Mouse (Mus musculus): ENCODE measurements at regions not wholly inside any gene's neighbourhood (a gene's known extent, or its start where the extent isn't known, plus 50 kb on each side); places are given as distances from the start of the nearest gene placed in this dataset.

DNA sequence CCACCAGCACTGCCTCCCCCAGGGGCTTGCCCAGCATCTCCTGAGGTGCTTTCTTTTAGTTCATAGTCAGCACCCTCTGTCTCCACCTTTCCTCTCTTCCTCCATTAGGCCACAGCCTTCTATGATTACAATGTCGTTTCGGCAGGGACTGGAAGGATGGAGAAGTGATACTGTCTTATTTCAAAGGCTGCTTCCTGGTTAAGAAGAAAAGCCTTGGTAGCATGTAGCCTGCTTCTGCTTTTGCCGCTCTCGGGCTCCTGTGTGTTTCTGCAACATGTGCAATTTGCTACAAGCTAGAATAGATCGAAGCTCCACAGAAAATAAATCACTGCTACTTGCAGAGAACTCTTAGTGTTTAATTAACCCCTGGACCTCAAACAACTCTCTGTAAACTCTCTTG is 427.2 kb upstream of the Npsr1 start:
- Histone ChIP-seq H3K27ac (no peak overlapping the region), H3K4me3 (ENCODE audit: insufficient read depth in 1 of 2, low read depth in 2 of 2, low read length in 2 of 2) (no peak overlapping the region), H3K9ac (replicated peaks) (no peak overlapping the region), H3K36me3 (replicated peaks; ENCODE audit: control insufficient read depth, insufficient read depth, low read depth) (no peaks in the 10 kb centered on the region), H3K27me3 (ENCODE audit: control insufficient read depth, insufficient read depth, low read length) (no peaks in the 10 kb centered on the region), H3K9me3 (ENCODE audit: control insufficient read depth, low read length) (no peaks in the 10 kb centered on the region), H3K4me1 (replicated peaks; ENCODE audit: control insufficient read depth in 2 of 2, insufficient read depth in 2 of 2, low read length in 1 of 2) (peaks cover 0 to 5% of the 10 kb centered on the region in 2 experiments; a peak in 2 of 4 replicates), H3K4me2 (ENCODE audit: low read depth) (no peak overlapping the region; the same call in 1 of the 2 replicates)
- ATAC-seq (ENCODE audit: insufficient read depth) (no peak), DNase-seq (ENCODE audit: low read depth in 3 of 3, low spot score in 3 of 3) (no peak)
- TF ChIP-seq CTCF (IDR thresholded peaks at IDR 0.05; ENCODE audit: low read depth): no peak
- no peak for TF ChIP-seq EP300 (IDR thresholded peaks at IDR 0.05; ENCODE audit: low read depth)
- 31% methylated on average over 5 of the region's 5 CpGs for WGBS (ENCODE audit: insufficient replicate concordance)

DNA sequence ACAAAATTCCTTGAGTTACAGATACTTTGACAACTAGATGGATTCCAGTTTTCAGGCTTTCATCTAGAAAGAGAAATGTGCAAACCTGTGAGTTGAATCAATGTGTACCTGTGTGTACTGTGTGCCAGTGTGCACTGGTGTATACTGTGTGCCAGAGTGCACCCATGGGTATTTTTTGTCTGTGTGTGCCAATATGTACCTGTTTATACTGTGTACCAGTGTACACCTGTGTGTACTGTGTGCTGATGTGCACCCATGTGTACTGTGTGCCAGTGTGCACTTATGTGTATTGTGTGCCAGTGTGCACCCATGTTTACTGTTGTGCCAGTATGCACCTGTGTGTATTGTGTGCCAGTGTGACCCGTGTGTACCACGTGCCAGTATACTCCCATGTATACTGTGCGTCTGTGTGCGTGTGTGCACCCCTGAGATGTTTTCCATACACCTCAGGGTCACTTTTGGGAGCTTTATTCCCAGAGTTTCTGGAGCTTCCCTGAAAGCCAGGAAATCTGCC is 424.4 kb upstream of the Npsr1 start:
- Histone ChIP-seq H3K27ac (no peak overlapping the region), H3K4me3 (ENCODE audit: insufficient read depth in 1 of 2, low read depth in 2 of 2, low read length in 2 of 2) (no peak overlapping the region), H3K27me3 (ENCODE audit: control insufficient read depth, insufficient read depth, low read length) (no peaks in the 10 kb centered on the region), H3K9ac (replicated peaks) (no peak overlapping the region), H3K36me3 (replicated peaks; ENCODE audit: control insufficient read depth, insufficient read depth, low read depth) (no peaks in the 10 kb centered on the region), H3K4me1 (replicated peaks; ENCODE audit: control insufficient read depth in 2 of 2, insufficient read depth in 2 of 2, low read length in 1 of 2) (peaks cover 0 to 5% of the 10 kb centered on the region in 2 experiments; a peak in 2 of 4 replicates), H3K4me2 (ENCODE audit: low read depth) (no peak overlapping the region), H3K9me3 (ENCODE audit: control insufficient read depth, low read length) (no peaks in the 10 kb centered on the region)
- WGBS (ENCODE audit: insufficient replicate concordance): 73% methylated on average over 4 of the region's 4 CpGs
- DNase-seq (ENCODE audit: low read depth in 3 of 3, low spot score in 3 of 3) (no peak), ATAC-seq (ENCODE audit: insufficient read depth) (no peak)
- no peak for TF ChIP-seq CTCF (IDR thresholded peaks at IDR 0.05; ENCODE audit: low read depth)
- TF ChIP-seq EP300 (IDR thresholded peaks at IDR 0.05; ENCODE audit: low read depth): no peak

DNA sequence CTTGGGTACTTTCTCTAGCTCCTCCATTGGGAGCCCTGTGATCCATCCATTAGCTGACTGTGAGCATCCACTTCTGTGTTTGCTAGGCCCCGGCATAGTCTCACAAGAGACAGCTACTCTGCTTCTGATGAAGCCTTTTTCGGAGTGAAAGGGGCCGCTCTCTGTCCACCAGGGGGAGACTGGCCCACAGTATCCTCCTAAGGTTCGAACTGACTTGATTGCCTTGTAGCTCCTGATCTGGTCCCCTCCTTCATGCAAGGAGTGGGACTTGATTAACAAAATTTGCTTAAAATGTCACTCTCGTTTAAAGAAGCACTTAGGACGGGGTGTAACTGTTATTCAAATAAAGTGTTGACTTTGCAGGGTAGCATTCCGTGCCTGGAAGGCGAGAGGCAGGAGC is 423.0 kb upstream of the Npsr1 start:
- ATAC-seq (ENCODE audit: insufficient read depth) (no peak), DNase-seq (ENCODE audit: low read depth in 3 of 3, low spot score in 3 of 3) (no peak)
- H3K36me3 ChIP-seq (replicated peaks; ENCODE audit: control insufficient read depth, insufficient read depth, low read depth): no peaks in the 10 kb centered on the region
- peaks cover 0 to 5% of the 10 kb centered on the region in 2 experiments; a peak in 2 of 4 replicates for H3K4me1 ChIP-seq (replicated peaks; ENCODE audit: control insufficient read depth in 2 of 2, insufficient read depth in 2 of 2, low read length in 1 of 2)
- H3K9ac ChIP-seq (replicated peaks): no peak overlapping the region
- WGBS (ENCODE audit: insufficient replicate concordance): 35% methylated on average over 8 of the region's 8 CpGs
- H3K4me3 ChIP-seq (ENCODE audit: insufficient read depth in 1 of 2, low read depth in 2 of 2, low read length in 2 of 2): no peak overlapping the region
- no peak overlapping the region for H3K27ac ChIP-seq
- TF ChIP-seq EP300 (IDR thresholded peaks at IDR 0.05; ENCODE audit: low read depth) (no peak), CTCF (IDR thresholded peaks at IDR 0.05; ENCODE audit: low read depth) (peak; percentile 33; the same call in 1 of the 2 replicates)
- H3K4me2 ChIP-seq (ENCODE audit: low read depth): no peak overlapping the region
- H3K9me3 ChIP-seq (ENCODE audit: control insufficient read depth, low read length): no peaks in the 10 kb centered on the region
- H3K27me3 ChIP-seq (ENCODE audit: control insufficient read depth, insufficient read depth, low read length): no peaks in the 10 kb centered on the region

DNA sequence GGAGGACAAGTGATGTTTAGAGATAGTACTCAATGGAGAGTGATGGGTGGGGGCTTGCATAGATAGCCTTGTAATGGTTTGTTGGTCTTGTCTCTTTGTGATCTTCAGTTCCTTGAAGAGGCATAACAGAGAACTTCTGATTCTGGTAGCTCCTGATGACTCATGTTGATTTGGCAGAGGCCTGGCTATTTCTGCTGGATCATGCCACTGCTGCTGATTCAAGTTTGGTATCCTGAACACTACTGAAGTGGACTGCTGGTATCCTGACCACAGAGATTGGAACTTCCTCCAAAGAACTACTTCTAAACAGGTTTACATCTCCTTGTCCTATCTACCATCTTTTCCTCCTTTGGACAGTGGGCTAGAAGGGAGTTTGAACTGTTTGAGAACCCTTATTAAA is 408.3 kb upstream of the Npsr1 start:
- Histone ChIP-seq H3K9me3 (ENCODE audit: control insufficient read depth, low read length) (no peaks in the 10 kb centered on the region), H3K9ac (replicated peaks) (no peak overlapping the region), H3K4me3 (ENCODE audit: insufficient read depth in 1 of 2, low read depth in 2 of 2, low read length in 2 of 2) (no peak overlapping the region), H3K36me3 (replicated peaks; ENCODE audit: control insufficient read depth, insufficient read depth, low read depth) (no peaks in the 10 kb centered on the region), H3K4me1 (replicated peaks; ENCODE audit: control insufficient read depth in 2 of 2, insufficient read depth in 2 of 2, low read length in 1 of 2) (no peaks in the 10 kb centered on the region), H3K4me2 (ENCODE audit: low read depth) (no peak overlapping the region), H3K27me3 (ENCODE audit: control insufficient read depth, insufficient read depth, low read length) (no peaks in the 10 kb centered on the region), H3K27ac (no peak overlapping the region)
- TF ChIP-seq EP300 (IDR thresholded peaks at IDR 0.05; ENCODE audit: low read depth) (no peak), CTCF (IDR thresholded peaks at IDR 0.05; ENCODE audit: low read depth) (no peak)
- no peak for DNase-seq (ENCODE audit: low read depth in 3 of 3, low spot score in 3 of 3)
- ATAC-seq (ENCODE audit: insufficient read depth): no peak

DNA sequence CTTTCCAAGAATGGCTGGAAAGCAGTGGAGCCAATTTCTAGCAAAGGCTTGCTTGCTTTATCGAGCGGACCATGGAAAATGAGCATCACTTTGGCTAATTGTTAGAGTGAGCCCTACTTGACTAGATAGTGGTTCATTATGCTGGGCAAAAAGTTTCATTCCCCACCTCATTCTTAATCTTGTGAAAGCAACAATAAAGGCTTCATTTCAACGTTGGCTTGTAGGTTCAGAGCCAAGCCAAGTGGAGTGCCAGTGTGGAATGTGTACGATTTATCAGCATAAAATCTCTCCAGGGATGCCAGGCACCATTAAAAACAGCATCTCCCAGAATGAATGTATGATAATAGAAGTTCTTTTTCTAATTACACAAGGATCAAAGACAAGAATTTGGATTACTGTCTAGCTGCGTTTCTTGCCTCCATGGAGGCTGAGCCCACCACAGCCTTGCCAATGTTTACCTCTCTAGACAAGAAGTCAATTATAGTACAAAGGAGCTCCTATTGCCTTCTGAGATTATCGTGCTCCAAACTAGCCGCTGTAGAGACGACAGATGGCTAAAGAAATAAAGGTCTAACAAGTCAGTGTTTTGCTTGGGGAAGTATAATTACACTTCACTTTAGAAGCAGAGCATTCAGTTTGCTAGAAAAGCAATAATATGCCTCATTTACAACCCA is 404.9 kb upstream of the Npsr1 start:
- DNase-seq (ENCODE audit: low read depth in 3 of 3, low spot score in 3 of 3) (no peak), ATAC-seq (ENCODE audit: insufficient read depth) (no peak)
- Histone ChIP-seq H3K4me2 (ENCODE audit: low read depth) (no peak overlapping the region), H3K9me3 (ENCODE audit: control insufficient read depth, low read length) (no peaks in the 10 kb centered on the region), H3K9ac (replicated peaks) (no peak overlapping the region), H3K36me3 (replicated peaks; ENCODE audit: control insufficient read depth, insufficient read depth, low read depth) (no peaks in the 10 kb centered on the region), H3K27me3 (ENCODE audit: control insufficient read depth, insufficient read depth, low read length) (no peaks in the 10 kb centered on the region), H3K4me1 (replicated peaks; ENCODE audit: control insufficient read depth in 2 of 2, insufficient read depth in 2 of 2, low read length in 1 of 2) (no peaks in the 10 kb centered on the region), H3K4me3 (ENCODE audit: insufficient read depth in 1 of 2, low read depth in 2 of 2, low read length in 2 of 2) (no peak overlapping the region), H3K27ac (no peak overlapping the region)
- 55% methylated on average over 8 of the region's 8 CpGs for WGBS (ENCODE audit: insufficient replicate concordance)
- no peak for TF ChIP-seq EP300 (IDR thresholded peaks at IDR 0.05; ENCODE audit: low read depth)
- TF ChIP-seq CTCF (IDR thresholded peaks at IDR 0.05; ENCODE audit: low read depth): no peak
